ENCODE assay signal across 25 mouse cellular contexts in the genomic region with DNA sequence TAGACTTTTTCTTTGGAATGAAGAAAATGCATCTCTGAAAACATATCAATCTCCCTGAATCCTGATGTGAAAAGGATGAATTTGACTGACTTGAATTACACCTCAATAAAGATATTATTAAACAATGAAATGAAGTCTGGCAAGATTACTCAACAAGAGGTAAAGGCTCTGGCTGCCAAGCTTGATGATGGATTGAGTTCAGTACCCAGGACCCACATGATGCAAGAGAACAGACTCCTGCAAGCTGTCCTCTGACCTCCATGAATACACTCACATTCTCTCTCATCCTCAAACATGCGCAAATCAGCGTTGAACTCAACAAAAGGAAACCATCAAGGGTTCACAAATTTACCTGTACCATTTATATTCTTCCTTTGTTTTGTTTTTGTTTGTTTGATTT.
"Had no signal": no experiment of that assay in that cellular context is flagged by ENCODE, and none has a peak within 500 bp of the region (broad histone marks: within the 10 kb centered on the region; RNA-seq: fewer than 3 reads in every experiment).

No protein-coding gene starts in this region.

- ATAC-seq: hindbrain, embryonic 16.5 days; inflammation-experienced regulatory T-cells, adult 6 months; intestine, embryonic 15.5 days; intestine, postnatal 0 days; liver, embryonic 12.5 days had no signal

- H3K4me3 ChIP-seq: heart, embryonic 10.5 days; heart, embryonic 12.5 days; hindbrain, embryonic 10.5 days; hindbrain, embryonic 12.5 days; intestine, embryonic 15.5 days; left cerebral cortex, adult 2 months; limb, embryonic 10.5 days; limb, embryonic 12.5 days; liver, embryonic 12.5 days had no signal

- DNase-seq: gastrocnemius, postnatal 14 days; gastrocnemius, postnatal 36 days; heart, adult 18-20 months; heart, postnatal 10 days; heart, postnatal 4 days; kidney, adult 18-20 months; kidney, adult 8-10 months; kidney, postnatal 10 days; kidney, postnatal 25 days; kidney, postnatal 4 days; layer of hippocampus, adult 9-11 months; liver had no signal

- H3K27ac ChIP-seq: heart, embryonic 10.5 days; hindbrain, embryonic 10.5 days; hindbrain, embryonic 12.5 days; hindbrain, embryonic 14.5 days; intestine, embryonic 15.5 days; left cerebral cortex, adult 2 months; limb, embryonic 10.5 days; limb, embryonic 12.5 days; liver, embryonic 12.5 days had no signal
